Mouse (Mus musculus) olfactory bulb, adult 2 months (tissue): ENCODE results near the gene Zgpat.

Experiments used
- CTCF ChIP-seq: fragments of 200-500 bp; IDR thresholded peaks from 2 replicates; pipeline ENCODE4 v1.5.1; 2012; ENCODE audit warnings: low read depth, mild to moderate bottlenecking, low read length, moderate library complexity; ENCODE audit not compliant: insufficient read depth
- POLR2A ChIP-seq: fragments of 200-500 bp; IDR thresholded peaks from 2 replicates; pipeline ENCODE4 v1.6.1; 2012; ENCODE audit warnings: mild to moderate bottlenecking, low read depth, low read length, moderate library complexity; ENCODE audit not compliant: insufficient read depth

- TF ChIP-seq CTCF: no peak
- no peak for TF ChIP-seq POLR2A
Measured at GRCm38 (mm10) chr2:181356780-181357179, 7.9 kb upstream of the Zgpat start.
